Mouse (Mus musculus) layer of hippocampus, adult 8-10 months (tissue): ENCODE data around the gene Zfp995. TPM values are rescaled to one million over a fixed set of nuclear protein-coding genes. Genes with fewer than 3 reads are reported as not detected.
A peak's percentile ranks its signal among the peaks of the same experiment; 100 is the strongest.
"Not testable (repeated sequence)": the region's sequence is repeated elsewhere in the genome, so short reads cannot be mapped to it uniquely, and the experiment has no call there.

Source experiments
- DNase-seq, 2 experiments: peaks; one replicate each; pipeline ENCODE4 v3.0.0; 2022; ENCODE audit warnings: low spot score in 2 of 2
- total RNA-seq, 4 experiments: library from RNA; stranded (reverse); gene quantifications; 2 replicates each; pipeline ENCODE4 v1.2.4; 2022

Gene Zfp995
- total RNA-seq = 1 to 10 TPM; 4.5 to 7.4 (median 6.1) TPM

- peak; percentile 50 to 65 for DNase-seq
Observed at GRCm38 (mm10) chr17:21909456-21910052, at the start of gene Zfp995. Zfp995 (minus strand) TSS chr17:21909926.

GRCm38 (mm10) chr17:21909039-21909438, 687 bp downstream of the Zfp995 start:
- no peak for DNase-seq

DNA sequence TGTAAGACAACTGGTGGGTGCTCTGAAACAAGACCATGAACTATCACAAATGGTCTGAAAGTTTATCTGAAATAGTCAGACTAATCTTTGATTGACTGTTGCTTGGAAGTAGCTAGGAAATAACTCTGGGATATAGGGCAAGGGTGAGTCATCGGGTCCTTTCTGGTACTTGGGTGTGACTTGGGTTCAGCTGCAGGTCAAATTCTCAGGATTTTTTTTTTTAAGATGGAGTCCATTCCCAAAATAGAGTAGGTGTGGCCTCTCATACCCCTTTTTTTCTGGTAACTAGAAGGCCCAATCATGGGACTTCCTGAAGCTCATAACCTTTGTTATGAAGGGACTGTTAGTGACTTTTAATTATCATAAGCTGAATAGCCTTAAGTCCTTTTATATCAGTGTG, 38.5 kb downstream of the Zfp995 start:
- DNase-seq = no peak

GRCm38 (mm10) chr17:21846322-21846582, 63.5 kb downstream of the Zfp995 start:
- not testable (repeated sequence) for DNase-seq

DNA sequence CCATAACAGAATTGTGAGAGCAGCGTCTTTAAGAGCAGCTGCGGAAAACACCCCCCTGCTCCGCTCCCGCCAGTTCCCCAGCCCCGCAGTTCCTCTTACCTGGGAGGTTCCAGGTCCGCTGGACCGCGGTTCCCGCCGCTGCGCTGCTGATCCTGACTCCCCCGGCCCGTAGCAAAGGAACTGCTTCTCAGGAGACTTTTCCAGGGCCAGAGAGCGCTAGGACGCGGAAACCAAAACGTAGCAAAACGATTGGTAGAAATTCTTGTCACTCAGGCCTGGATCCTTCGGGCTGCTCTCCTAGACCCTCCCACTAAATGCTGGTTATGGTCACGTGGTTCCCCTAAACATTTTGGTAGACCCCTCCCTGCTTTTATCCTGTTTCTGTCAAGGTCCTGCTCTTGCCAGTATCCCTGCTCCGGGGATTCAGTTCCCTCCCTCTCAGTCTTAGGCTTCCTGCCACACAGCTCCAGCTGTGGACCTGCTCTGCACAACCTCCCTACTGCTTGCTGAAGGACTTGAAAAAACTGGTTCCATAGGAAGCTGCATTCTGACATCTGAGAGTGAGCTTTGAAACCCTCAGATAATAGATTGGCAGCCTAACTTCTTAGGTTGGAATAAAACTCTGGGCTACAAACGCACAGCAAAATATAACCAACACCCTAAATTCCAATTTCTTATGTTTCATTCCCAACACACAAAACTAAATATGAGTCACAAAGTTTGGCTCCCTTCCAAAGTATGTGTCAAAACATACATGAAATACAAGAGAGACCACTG, 64.0 kb downstream of the Zfp995 start, which contains the start of gene Zfp820:
Gene Zfp820 (minus strand): TSS at position 228 of the 777 bp plus-strand sequence.
- peak in 1 of 2 experiments; percentile 2 for DNase-seq

- DNase-seq = no peak
Observed at GRCm38 (mm10) chr17:21838510-21838909, 71.2 kb downstream of the Zfp995 start.

Other genes starting within 250 kb of the Zfp995 start
- gene Gm10226, start 218.1 kb downstream of the Zfp995 start, total RNA-seq = 10 to 100 TPM in 1 of 4 experiments, 1 to 10 TPM in 3; 5.0 to 11.0 (median 5.9) TPM
- 10 to 100 TPM in 1 of 4 experiments, 1 to 10 TPM in 3; 5.7 to 10.0 (median 7.6) TPM for gene Zfp760, start 202.2 kb downstream of the Zfp995 start, total RNA-seq
- gene Zfp229, start 179.1 kb downstream of the Zfp995 start, total RNA-seq = 1 to 10 TPM; 4.8 to 6.6 (median 5.2) TPM
- under 1 TPM; 0.47 to 0.85 (median 0.56) TPM for gene Zfp820, start 64.2 kb downstream of the Zfp995 start, total RNA-seq
- 10 to 100 TPM; 14.2 to 17.9 (median 16.6) TPM for gene Zfp942, start 52.5 kb upstream of the Zfp995 start, total RNA-seq
- 10 to 100 TPM; 20.5 to 24.4 (median 21.1) TPM for gene Zfp943, start 52.6 kb upstream of the Zfp995 start, total RNA-seq